Mouse (Mus musculus): ENCODE results near the gene Lrba.

Gene Lrba

DNA sequence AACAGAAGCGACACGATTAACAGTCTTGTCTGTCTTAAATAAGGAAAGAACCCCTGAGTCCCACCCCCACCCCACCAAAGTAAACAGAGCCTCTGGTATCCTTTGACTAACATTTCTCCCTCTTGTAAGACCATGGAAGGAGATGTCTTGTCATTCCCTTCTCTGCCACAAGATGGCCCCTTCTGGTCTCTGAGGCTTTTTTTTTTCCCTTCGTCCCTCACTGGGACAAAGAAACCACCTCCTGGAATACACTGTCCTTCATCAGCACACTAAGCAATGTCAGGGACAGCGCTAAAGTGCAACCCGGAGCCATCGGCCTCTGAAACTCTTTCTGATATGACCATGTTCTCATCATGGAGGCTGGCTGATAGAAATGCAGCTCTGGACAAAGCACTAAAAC is 564.2 kb downstream of the Lrba start:
- intact Hi-C loops (cut with DNase I), result loop anchor here (1.0 to 5.0 kb wide), 2 partner anchors 24 to 189 kb away; no protein-coding TSS in a partner anchor

DNA sequence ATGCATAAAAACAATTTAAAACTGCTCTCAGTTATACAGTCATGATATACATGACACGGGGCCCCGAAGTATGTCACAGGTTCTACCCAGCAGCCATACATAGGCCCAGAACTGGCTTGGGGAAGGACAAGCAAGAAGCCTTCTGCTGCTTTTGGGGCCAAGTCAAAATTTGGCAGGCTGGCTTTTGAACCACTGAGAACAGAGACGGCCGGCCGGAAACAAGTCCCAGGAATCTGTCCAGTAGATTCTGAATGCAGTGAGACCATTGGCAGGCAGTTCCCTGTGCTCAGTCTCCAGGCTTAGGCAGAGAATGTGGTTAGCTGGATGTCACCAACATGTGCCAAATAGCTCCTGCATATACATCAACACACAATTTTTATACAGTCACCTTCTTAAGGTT is 565.3 kb downstream of the Lrba start:
- intact Hi-C loops (cut with DNase I), result loop anchor here (5.0 kb wide), 1 partner anchor 188 kb away; no protein-coding TSS in a partner anchor

GRCm38 (mm10) chr3:86793264-86793663 is 568.8 kb downstream of the Lrba start:
- intact Hi-C loops (cut with DNase I), result no loop called here

GRCm38 (mm10) chr3:86793720-86794191 is 569.3 kb downstream of the Lrba start:
- intact Hi-C loops (cut with DNase I), result no loop called here

DNA sequence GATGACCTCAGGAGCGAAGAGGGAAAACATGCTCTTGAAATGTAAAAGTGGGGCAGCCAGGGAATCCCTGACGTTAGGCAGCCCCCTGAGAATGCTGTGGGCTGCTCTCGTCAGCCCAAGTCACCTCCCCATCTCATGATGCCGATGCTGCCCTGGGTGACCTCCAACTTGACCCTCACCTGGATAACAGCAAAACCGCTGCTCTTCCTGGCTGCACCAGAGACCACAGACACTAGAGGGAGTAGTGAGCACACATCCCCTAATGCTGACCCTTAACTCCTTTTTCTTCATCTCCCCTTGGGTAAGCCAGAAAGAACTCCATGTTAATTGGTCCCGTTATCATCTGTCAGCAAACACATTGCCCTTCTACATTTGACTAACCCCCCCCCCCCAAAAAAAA is 572.2 kb downstream of the Lrba start:
- intact Hi-C loops (cut with DNase I), result no loop called here

- intact Hi-C loops (cut with DNase I), result no loop called here
Observed at GRCm38 (mm10) chr3:86797871-86798460, 573.5 kb downstream of the Lrba start.

- intact Hi-C loops (cut with DNase I), result no loop called here
Observed at GRCm38 (mm10) chr3:86799041-86799440, 574.6 kb downstream of the Lrba start.

- intact Hi-C loops (cut with DNase I), result no loop called here
Observed at GRCm38 (mm10) chr3:86800841-86801240, 576.4 kb downstream of the Lrba start.

- intact Hi-C loops (cut with DNase I), result no loop called here
Observed at GRCm38 (mm10) chr3:86802825-86803224, 578.3 kb downstream of the Lrba start.

DNA sequence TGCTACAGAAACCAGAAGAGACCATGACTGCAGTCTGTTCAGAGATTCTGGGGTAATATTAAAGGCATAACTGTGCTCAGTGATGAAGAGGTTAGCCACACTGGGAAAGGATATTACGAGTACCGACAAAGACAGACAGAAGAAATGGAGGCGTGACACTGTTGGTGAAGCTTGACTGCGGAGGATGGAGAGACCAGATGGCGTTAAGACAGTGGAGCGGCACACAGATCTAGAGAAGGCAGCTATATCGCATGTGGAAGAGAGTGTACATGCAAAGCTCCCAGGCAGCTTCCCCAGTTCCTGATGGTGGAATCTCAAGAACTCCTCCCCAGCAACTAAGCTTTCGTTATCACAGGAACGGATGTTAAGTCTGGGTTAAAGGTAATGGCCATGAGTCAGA is 579.8 kb downstream of the Lrba start:
- intact Hi-C loops (cut with DNase I), result no loop called here

DNA sequence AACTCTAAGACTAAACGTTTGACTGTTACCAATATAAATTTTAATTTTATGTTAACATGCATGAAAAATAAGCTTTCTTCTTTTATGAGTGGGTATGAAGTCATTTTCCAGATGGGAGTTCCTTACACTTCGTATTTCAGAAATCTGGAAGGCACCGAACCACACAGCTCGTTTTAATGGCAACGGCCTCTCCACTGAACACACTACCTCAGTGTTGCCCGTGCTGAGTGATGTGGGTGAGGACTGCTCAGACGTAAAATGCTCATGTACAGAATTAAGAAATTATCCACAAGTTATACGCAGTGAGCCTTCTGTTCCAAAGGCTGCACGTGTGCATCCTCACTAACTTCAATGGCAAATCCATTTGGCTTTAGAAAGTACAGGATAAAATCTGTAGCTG is 582.4 kb downstream of the Lrba start:
- intact Hi-C loops (cut with DNase I), result no loop called here

DNA sequence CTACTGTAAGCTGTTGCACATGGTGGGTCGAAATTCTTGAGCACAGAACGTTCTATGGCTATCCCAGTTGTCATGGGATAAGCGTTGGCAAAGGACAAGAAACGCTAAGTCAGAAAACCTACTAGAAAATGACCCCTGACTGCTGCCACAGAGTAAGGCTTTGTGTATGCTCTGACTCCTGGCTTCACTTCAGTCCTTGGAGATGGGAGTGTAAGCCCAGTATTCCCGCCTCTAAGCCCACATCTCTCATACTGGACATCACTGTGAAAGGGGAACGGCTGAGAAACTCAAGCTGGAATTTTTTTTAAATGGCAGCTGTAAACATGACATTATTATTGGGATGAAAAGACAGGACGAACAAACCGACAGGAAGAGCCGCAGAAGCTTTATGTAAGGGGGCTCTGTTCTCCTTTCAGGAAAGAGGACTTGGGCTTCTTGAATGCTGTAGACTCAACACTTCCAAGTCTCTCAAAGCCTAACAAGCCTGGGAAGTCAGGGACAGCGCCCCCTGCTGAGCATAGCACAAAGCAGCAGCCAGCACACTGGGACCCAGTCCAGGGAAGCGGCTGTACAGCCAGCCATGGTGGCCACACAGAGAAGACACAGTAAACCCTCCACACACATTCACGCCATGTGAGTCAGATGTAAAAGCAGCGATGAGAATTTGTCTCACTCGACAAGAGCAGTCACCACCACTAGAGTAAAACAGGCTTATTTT is 583.4 kb downstream of the Lrba start:
- intact Hi-C loops (cut with DNase I), result no loop called here

DNA sequence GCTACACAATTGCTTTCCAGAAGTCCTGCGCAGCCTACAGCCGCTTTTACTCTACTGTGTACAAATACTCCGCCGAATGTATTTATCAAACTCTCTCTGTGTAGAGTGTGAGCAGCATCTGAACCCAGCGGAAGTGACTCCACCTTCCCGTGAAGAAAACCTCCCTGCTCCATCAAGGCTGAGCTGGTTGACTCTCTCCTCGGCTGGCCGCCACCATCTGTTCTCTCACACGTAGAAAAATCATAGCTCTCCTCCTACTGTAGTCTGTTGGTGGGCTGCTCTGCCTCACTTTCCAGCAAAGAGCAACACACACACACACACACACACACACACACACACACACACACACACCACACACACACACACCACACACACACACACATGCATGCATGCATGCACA is 584.7 kb downstream of the Lrba start:
- intact Hi-C loops (cut with DNase I), result no loop called here

DNA sequence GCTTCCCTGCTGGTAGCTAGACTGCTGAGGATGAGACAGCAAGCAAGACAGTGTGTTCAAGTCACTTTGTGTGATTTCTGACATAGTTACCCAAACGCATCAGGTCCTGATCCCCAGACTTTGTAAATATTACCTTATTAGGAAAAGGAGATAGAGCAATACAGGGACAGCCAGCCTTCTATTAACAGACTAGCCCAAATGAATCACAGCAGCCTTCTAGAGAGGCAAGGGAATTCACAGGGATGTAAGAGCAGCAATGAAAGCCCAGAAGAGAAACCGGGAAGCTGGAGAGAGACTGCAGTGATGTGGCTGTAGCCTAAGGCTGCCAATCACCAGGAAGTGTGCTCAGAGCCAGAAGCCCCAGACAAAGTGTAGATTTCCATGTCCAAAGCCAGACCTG is 585.2 kb downstream of the Lrba start:
- intact Hi-C loops (cut with DNase I), result no loop called here

DNA sequence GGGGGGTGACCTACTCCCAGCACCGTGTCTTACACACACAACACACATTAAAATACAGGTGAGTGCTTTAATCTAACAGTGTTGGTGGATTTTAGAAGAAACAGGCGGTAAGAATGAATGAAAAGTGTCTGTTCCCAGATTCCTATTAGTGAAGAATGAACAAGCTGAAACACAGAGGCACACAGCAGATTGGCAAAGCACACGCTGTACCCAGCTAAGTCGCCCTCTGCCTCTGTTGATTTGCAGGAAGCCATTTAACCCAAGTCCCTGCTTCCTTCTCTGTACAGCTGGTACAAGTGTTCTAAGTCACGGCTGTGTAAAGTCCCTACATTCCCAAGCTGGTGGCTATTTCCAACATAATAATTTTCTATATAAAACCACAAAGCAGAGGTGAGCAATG is 586.4 kb downstream of the Lrba start:
- intact Hi-C loops (cut with DNase I), result no loop called here

DNA sequence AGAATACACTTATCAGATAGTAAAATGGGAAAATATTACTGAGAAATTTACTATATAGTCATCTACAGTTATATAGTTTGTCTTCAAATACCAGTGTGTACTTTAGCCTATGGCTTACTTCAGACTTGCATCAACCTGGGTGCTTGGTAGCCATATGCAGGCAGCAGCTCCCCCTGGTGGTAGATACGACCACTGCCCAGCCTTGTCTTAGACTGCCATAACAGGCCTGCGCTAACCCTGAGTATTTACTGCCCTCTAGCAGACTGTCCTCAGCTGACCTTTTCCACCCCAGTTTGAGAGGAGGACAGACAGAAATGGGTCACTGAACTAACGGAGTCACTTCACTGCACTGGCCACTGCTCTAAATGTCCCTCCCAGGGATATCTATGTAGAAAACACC is 588.2 kb downstream of the Lrba start:
- intact Hi-C loops (cut with DNase I), result loop anchor here (1.0 kb wide), 1 partner anchor 24 kb away; no protein-coding TSS in a partner anchor

DNA sequence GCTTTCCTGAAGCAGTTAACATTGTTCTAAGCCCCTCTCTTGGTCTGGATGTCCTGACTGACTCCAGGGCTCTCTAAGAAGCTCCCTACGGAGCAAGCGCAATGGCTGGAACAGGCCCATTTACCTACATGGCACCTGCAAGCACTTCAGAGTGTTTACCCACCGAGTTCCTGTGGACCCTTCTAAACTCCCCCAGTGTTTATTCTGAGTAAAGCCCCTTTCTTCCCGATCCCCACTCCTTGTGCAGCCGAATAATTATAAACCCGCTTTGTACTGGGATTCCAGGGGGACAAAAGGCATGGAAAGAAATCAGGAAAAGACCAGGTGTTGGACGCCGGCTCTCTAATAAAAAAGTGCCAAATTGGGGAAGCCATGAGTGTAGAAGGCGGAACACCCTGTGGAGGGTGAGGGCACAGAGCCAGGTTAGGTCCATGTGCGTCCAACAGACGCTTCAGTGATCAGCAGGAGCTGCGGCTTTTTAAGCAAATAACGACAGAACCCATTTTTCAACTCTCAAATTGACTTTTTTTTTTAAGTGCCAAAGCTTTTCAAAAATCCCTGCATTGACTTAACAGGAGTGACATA is 593.6 kb downstream of the Lrba start:
- intact Hi-C loops (cut with DNase I), result no loop called here

DNA sequence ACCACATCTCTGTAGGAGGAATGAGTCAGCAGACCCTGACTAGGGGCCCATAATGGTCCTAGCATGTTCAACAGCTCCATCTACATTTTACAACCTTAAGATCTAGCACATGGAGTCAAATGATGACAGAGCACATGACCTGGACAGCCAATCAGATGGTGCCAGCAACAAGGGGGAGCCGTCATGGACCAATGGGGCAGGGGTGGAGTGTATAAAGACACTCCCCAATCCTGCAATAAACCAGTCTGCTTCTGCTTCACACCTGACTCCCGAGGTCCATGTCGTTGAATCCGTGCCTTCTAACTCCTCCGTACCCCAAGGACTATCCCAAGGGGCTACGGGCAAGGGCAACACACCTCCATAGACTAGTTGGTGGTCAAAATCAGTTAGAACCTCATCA is 594.9 kb downstream of the Lrba start:
- intact Hi-C loops (cut with DNase I), result no loop called here

- intact Hi-C loops (cut with DNase I), result no loop called here
Observed at GRCm38 (mm10) chr3:86820344-86820743, 595.9 kb downstream of the Lrba start.

DNA sequence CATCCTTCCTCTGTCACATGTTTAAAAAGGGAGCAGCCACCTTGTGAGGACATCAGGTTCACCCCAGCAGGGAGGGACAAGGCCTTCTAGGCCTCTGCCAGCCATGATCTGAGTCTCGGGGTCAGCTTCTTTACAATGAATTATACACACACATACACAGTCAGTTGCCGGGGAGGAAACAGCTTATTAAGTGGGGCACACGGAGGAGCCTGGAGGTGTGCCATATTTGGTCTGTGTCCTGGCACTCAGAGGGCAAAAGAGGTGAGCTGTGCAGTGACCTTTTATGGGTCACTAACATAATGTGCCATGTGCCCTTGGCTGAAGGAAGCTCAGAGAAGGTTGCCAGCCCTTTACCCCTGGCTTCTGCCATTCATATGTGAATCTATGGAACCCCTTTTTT is 596.9 kb downstream of the Lrba start:
- intact Hi-C loops (cut with DNase I), result no loop called here

DNA sequence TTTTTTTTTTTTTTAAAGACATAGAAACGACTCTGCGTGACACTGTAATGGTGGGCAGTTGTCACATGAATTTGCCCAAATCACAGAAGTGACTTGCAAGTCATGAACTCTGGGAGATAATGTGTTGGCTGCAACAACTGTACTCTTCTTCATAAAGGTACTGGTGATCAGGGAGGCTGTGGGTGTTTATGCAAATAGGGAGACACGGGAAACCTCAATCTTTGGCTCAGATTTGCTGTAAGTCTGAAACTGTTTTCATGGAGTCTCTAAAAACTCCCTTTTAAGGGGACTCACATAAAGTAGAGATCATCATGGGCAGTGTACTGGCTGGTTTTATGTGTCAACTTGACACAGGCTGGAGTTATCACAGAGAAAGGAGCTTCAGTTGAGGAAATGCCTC is 603.0 kb downstream of the Lrba start:
- intact Hi-C loops (cut with DNase I), result no loop called here

DNA sequence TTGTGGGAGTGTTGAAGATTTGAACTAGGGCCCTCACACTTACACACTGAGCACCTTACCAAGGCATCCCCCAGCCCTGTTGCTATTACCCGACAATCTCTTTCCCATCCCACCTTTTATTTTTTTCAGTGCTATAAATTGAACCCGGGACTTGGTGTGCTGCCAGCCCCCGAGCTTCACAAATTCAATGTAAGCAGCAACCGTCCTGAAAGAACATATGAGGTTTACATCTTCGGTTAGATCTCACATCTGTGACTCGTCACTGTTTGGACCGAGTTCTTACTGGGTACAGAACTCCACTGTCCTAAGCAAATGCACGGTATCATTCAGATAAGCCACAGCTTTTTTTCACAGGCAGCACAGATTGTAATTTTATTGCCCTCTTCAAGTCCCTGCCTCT is 607.6 kb downstream of the Lrba start:
- intact Hi-C loops (cut with DNase I), result no loop called here

All from adrenal gland (tissue).